Mouse (Mus musculus): Measurements from ENCODE around the gene Gars.

DNA sequence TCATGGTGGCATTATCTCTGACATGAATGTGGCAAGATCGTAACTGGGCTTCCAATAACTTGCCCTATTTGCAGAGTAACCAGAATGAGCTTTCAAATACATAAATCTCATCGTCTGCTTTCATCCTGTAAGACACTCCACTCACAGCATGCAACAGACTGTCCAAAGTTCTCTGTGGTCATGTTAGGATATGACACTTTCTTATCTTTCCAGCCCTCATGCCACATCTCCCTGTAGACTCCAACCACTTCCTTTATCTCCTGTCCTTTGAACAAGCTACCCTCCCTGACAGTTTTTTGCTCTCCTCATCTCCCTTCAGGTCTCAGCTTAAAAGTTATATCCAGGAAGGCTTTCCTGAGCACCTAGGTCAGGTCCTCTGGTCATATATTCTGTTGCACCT, 46.6 kb upstream of the Gars start:
- no peak for TF ChIP-seq CTCF (IDR thresholded peaks at IDR 0.05; ENCODE audit: low read depth)
- no peak for TF ChIP-seq EP300 (optimal IDR thresholded peaks at IDR 0.05)
